Mouse (Mus musculus): Measurements from ENCODE around the gene Lair1. TPM values are rescaled to one million over a fixed set of nuclear protein-coding genes. Genes with fewer than 3 reads are reported as not detected.
A peak's percentile ranks its signal among the peaks of the same experiment; 100 is the strongest.
"Not testable (repeated sequence)": the region's sequence is repeated elsewhere in the genome, so short reads cannot be mapped to it uniquely, and the experiment has no call there.

The Lair1 gene
- total and polyA plus RNA-seq, 2 experiments from 2014 or later, result 2.4 to 6.5 TPM

DNA sequence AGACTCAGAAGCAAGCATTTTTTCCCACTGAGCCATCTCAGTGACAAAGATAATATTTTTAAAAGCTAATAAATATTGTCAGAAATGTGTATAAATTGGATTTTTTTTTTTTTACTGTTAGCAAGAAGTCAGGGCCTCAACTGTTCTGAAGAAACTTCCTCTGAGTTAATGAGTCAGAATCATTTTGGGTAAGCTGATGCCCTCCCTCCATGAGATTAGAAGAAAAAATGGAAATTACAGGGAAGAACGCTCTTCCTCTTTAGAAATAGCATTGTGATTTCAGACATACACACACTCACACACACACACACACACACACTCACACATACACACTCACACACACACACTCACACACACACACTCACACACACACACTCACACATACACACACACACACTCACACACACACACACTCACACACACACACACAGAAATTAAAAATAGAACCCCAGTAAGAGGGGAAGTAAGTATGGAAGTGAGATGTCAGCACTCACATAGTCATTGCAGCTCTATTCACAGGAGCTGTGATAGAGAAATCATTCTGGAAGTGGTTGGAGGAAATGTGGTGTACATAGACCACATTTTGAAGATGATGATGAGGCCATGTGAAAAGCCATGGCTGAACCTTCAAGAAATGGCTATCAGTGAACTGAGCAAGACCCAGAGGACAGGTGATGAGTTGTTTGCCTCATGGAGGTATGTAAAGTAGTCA is 866 bp upstream of the Lair1 start:
- H3K27me3 ChIP-seq (ENCODE audit: insufficient read depth, low read length), result no peaks in the 10 kb centered on the region
- no peak overlapping the region for H3K4me2 ChIP-seq (ENCODE audit: low read depth, low read length, poor library complexity, severe bottlenecking)
- no peak for ATAC-seq (ENCODE audit: low FRiP score)
- H3K4me3 ChIP-seq (ENCODE audit: low read depth, low read length), result no peak overlapping the region
- H3K4me1 ChIP-seq (ENCODE audit: insufficient read depth, low read length), result no peaks in the 10 kb centered on the region
- no peak for DNase-seq (ENCODE audit: low spot score)
- no peak overlapping the region for H3K27ac ChIP-seq (ENCODE audit: low read depth, low read length)
- no peak for TF ChIP-seq CTCF (IDR thresholded peaks at IDR 0.05)
- no peaks in the 10 kb centered on the region for H3K9me3 ChIP-seq (ENCODE audit: low read length)
- H3K36me3 ChIP-seq (ENCODE audit: insufficient read depth, low read length), result no peaks in the 10 kb centered on the region
- H3K9ac ChIP-seq (replicated peaks; ENCODE audit: low read length, poor library complexity, severe bottlenecking), result no peak overlapping the region
- 81% methylated on average over 1 of the region's 1 CpGs for WGBS

DNA sequence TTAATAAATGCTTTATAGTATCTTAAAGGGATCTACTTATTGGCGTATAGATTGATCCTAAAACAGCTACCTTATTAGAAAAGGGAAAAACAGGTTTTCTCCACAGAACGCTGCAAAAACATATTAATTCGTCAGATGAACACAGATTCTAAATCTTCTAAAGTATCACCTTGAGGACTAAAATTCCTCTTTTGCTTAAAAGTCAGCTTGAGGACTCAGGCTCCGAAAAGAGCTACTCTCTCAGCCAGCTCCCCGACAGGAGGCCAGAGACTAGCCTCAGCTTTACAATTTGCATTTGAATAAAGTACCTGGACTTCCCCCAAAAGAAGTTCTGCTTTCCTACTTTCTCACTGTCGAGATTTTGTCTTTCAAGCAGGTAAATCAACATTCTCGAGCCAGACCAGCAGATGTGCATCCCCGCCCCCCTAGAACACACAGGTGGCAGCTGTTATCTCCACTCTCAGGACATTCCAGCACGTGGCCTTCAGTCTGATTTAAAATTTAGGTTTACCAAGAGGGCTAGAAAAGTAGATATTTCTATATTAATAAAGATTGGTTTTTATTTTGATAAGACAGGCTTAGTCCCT is 2.3 kb downstream of the Lair1 start:
- not testable (repeated sequence) for DNase-seq (ENCODE audit: low spot score); H3K9me3 ChIP-seq (ENCODE audit: low read length); H3K27ac ChIP-seq (ENCODE audit: low read depth, low read length); H3K4me1 ChIP-seq (ENCODE audit: insufficient read depth, low read length); H3K27me3 ChIP-seq (ENCODE audit: insufficient read depth, low read length); H3K4me3 ChIP-seq (ENCODE audit: low read depth, low read length); ATAC-seq (ENCODE audit: low FRiP score); H3K4me2 ChIP-seq (ENCODE audit: low read depth, low read length, poor library complexity, severe bottlenecking); H3K36me3 ChIP-seq (ENCODE audit: insufficient read depth, low read length); H3K9ac ChIP-seq (replicated peaks; ENCODE audit: low read length, poor library complexity, severe bottlenecking)
- WGBS, result 49% methylated on average over 9 of the region's 9 CpGs

DNA sequence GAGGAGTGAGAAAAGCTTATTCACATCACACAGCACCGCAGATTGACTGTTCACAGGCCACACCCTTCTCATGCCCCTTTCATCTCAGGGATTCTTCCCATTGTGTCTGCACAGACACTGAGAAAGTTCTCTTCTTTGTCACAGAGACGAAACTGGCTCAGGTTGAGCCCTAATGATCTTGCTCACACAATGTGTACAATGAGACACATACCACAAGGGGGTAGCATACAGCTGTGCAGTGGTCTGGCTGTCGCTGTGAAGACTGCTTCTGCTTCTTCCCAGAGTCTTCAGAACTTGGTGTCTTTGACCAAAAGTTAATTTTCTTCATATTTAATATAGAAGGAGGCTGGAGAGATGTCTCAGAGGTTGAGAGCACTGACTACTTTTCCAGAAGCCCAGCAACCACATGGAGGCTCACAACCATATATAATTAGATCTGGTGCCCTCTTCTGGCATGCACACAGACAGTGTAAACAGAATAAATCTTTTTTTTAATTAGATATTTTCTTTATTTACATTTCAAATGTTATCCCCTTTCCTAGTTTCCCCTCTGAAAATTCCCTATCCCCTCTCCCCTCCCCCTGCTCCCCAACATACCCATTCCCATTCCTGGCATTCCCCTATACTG is 36.1 kb downstream of the Lair1 start:
- Histone ChIP-seq H3K9ac (replicated peaks; ENCODE audit: low read length, poor library complexity, severe bottlenecking) (no peak overlapping the region), H3K27ac (ENCODE audit: low read depth, low read length) (no peak overlapping the region), H3K4me3 (ENCODE audit: low read depth, low read length) (no peak overlapping the region), H3K4me2 (ENCODE audit: low read depth, low read length, poor library complexity, severe bottlenecking) (no peak overlapping the region), H3K9me3 (ENCODE audit: low read length) (no peaks in the 10 kb centered on the region), H3K27me3 (ENCODE audit: insufficient read depth, low read length) (no peaks in the 10 kb centered on the region), H3K36me3 (ENCODE audit: insufficient read depth, low read length) (no peaks in the 10 kb centered on the region), H3K4me1 (ENCODE audit: insufficient read depth, low read length) (no peaks in the 10 kb centered on the region)
- TF ChIP-seq CTCF (IDR thresholded peaks at IDR 0.05), result peak; percentile 65
- 34% methylated on average over 3 of the region's 3 CpGs for WGBS
- DNase-seq (ENCODE audit: low spot score) (peak; percentile 44), ATAC-seq (ENCODE audit: low FRiP score) (no peak)

DNA sequence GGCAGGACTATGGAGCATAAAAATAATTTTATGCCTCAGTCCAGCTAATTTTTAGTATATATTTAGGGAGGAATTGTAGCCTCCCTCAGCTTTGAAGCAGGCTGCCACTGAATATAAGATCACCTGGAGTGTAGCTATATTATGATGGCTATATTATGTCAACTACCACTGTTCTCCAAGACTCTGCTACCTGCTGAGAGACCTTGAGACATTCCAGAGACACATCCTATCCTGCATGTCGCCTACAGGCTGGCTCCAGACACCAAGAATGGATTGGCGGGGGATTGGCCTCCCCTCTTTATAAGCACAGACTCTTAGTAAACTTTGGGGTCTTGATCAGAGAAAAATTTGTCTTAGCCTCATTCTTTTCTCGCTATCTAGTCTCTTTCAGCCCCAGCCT is 58.4 kb downstream of the Lair1 start:
- ATAC-seq (ENCODE audit: low FRiP score); H3K4me1 ChIP-seq (ENCODE audit: insufficient read depth, low read length); H3K27me3 ChIP-seq (ENCODE audit: insufficient read depth, low read length); H3K4me2 ChIP-seq (ENCODE audit: low read depth, low read length, poor library complexity, severe bottlenecking); H3K27ac ChIP-seq (ENCODE audit: low read depth, low read length); H3K9ac ChIP-seq (replicated peaks; ENCODE audit: low read length, poor library complexity, severe bottlenecking); DNase-seq (ENCODE audit: low spot score); H3K9me3 ChIP-seq (ENCODE audit: low read length); H3K36me3 ChIP-seq (ENCODE audit: insufficient read depth, low read length); H3K4me3 ChIP-seq (ENCODE audit: low read depth, low read length): not testable (repeated sequence)
- 64% methylated on average over 3 of the region's 3 CpGs for WGBS

DNA sequence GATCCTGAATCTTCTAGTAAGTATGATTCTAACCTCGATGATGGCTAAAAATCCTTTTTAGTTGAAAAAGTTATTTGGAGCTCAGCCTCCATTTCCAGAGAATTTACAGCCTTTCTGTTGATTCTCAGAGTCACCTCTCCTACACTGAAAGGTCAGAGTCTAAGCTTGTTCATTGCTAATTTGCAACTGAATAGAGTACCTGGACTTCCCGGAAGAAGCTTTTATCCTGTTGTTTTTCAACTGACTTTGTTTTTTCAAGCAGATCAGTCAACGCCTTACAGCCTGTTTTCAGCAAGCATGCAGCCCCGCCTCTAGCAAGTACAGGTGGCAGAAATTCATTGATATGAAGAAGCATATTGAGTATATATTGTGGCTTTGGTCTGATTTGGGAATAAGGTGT is 59.0 kb downstream of the Lair1 start:
- DNase-seq (ENCODE audit: low spot score); H3K27me3 ChIP-seq (ENCODE audit: insufficient read depth, low read length); ATAC-seq (ENCODE audit: low FRiP score); H3K4me2 ChIP-seq (ENCODE audit: low read depth, low read length, poor library complexity, severe bottlenecking); H3K27ac ChIP-seq (ENCODE audit: low read depth, low read length); H3K9ac ChIP-seq (replicated peaks; ENCODE audit: low read length, poor library complexity, severe bottlenecking); H3K4me3 ChIP-seq (ENCODE audit: low read depth, low read length); H3K36me3 ChIP-seq (ENCODE audit: insufficient read depth, low read length); H3K9me3 ChIP-seq (ENCODE audit: low read length); H3K4me1 ChIP-seq (ENCODE audit: insufficient read depth, low read length): not testable (repeated sequence)
- WGBS, result 79% methylated on average over 4 of the region's 4 CpGs

DNA sequence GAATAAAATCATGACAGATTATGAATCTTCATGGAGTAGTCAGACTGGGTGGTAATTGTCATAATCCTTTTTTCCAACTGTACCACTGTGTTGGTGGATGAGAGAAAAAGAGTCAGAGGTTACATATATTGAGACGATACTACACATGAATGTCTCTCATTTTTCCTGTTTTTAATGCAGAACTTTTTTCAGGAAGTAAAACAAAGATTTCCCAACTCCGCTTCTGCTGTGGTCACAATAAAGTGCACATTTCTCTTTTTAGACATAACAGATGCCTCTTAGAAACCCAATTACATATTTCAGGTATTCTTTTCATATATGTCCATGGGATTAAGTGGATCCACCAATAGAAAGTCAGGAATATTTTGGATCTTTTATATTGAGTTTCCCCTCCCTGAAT is 101.0 kb downstream of the Lair1 start:
- H3K9ac ChIP-seq (replicated peaks; ENCODE audit: low read length, poor library complexity, severe bottlenecking), result no peak overlapping the region
- no peaks in the 10 kb centered on the region for H3K4me1 ChIP-seq (ENCODE audit: insufficient read depth, low read length)
- ATAC-seq (ENCODE audit: low FRiP score) (no peak), DNase-seq (ENCODE audit: low spot score) (no peak)
- H3K4me3 ChIP-seq (ENCODE audit: low read depth, low read length), result no peak overlapping the region
- 93% methylated on average over 2 of the region's 2 CpGs for WGBS
- no peaks in the 10 kb centered on the region for H3K9me3 ChIP-seq (ENCODE audit: low read length)
- no peaks in the 10 kb centered on the region for H3K36me3 ChIP-seq (ENCODE audit: insufficient read depth, low read length)
- no peaks in the 10 kb centered on the region for H3K27me3 ChIP-seq (ENCODE audit: insufficient read depth, low read length)
- no peak for TF ChIP-seq CTCF (IDR thresholded peaks at IDR 0.05)
- no peak overlapping the region for H3K27ac ChIP-seq (ENCODE audit: low read depth, low read length)
- no peak overlapping the region for H3K4me2 ChIP-seq (ENCODE audit: low read depth, low read length, poor library complexity, severe bottlenecking)

All from midbrain, postnatal 0 days (tissue).